Mouse (Mus musculus) left cerebral cortex, postnatal 25 days (tissue): ENCODE results near the gene Olfr632. TPM values are rescaled to one million over a fixed set of nuclear protein-coding genes. Genes with fewer than 3 reads are reported as not detected.
"Not testable (repeated sequence)": the region's sequence is repeated elsewhere in the genome, so short reads cannot be mapped to it uniquely, and the experiment has no call there.

Source experiments
- DNase-seq, 2 experiments: peaks; one replicate each; pipeline ENCODE4 v3.0.0; 2022; ENCODE audit warnings: low spot score in 2 of 2, mixed read lengths in 1 of 2
- intact Hi-C: fragments of 180-260 bp; cut with DNase I; formaldehyde crosslinking; loops from one replicate; pipeline ENCODE4 v1.15.1; 2025
- total RNA-seq, 2 experiments: library from RNA; stranded (reverse); gene quantifications; 2 replicates each; pipeline ENCODE4 v1.2.3; 2021

Olfr632 gene
- total RNA-seq: not detected

DNA sequence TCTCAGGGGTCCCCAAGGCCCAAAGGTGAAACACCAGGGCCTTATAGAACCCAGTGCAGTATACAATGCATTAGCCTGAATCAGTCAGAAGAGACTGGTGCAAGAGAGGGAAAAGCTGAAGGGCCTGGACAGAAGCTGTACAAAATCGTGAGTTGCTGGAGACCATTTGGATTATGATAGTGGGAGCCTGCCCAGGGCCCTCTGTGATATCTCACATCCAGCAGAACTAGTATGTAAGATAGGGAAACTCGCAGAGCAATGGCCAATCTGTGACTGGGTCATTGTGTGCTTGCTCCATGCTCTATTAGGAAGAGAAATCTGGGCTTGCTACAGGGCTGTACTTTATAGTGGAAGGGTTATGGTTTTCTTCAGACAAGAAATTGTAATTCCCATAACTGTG is at the start of gene Olfr632:
TSS of gene Olfr632 (plus strand) at position 84 of the 400 bp plus-strand sequence.
- DNase-seq: no peak
- intact Hi-C loops: no loop called here

DNA sequence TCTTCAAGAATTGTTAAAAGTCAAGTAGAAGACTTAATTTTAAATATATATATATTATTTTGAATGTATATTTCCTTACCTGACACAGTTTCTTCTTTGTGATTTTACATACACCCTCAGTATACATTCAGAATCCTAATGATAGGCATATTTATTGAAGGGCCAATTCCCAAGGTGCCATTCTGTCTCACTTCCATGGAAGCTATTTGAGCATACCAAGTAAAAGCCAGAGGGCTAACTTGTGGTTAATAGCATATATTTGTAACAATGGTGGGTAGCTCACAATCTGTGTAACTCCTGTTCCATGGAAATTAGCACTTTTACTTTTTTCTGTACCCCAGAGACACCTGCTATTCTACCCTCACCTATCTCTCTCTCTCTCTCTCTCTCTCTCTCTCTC is 48.0 kb upstream of the Olfr632 start, which contains the start of gene Olfr66:
TSS of gene Olfr66 (minus strand) at position 101 of the 400 bp plus-strand sequence.
- intact Hi-C loops: no loop called here
- DNase-seq: no peak

DNA sequence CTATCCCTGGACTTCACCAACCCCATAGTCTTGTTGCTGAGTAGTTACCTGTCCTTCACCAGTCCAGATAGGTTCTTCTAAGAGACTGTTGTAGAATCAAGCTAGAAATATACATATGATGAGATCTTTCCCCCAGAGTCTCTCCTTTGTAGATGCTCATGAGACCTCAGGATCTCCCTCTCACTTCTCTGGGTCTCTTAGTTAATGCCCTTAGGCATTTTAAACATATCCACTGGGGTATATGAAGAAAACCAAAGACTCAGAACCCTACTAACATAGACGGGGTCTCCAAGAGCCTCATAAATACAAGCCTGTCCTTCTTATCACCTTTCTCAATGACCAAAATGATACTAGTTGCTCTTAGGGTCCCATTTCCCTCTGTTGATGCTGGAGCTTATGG is 39.8 kb upstream of the Olfr632 start, which contains the start of gene Olfr64:
TSS of gene Olfr64 (minus strand) at position 101 of the 400 bp plus-strand sequence.
- DNase-seq: no peak
- intact Hi-C loops: no loop called here

DNA sequence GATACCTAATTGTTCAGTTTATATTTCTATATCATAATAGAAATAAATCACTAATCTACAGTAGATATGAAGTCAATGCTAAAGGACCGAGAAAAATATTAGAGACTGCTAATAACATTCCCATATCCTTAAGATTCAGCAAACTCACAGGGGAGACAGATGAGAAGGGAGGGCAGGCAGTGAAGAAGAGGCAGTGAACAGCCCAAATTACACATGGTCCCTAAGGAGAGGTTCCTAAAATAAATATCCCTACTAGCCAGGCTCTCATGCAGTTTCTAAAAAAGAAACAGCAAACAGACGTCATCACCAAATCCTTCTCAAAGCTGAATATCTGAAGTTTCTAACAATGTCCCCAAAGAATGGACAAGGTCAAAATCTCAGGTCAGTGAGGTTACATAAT is 31.0 kb upstream of the Olfr632 start, which contains the start of gene Olfr65:
TSS of gene Olfr65 (plus strand) at position 301 of the 400 bp plus-strand sequence.
- DNase-seq: peak in 1 of 2 experiments; percentile 8
- intact Hi-C loops: no loop called here

DNA sequence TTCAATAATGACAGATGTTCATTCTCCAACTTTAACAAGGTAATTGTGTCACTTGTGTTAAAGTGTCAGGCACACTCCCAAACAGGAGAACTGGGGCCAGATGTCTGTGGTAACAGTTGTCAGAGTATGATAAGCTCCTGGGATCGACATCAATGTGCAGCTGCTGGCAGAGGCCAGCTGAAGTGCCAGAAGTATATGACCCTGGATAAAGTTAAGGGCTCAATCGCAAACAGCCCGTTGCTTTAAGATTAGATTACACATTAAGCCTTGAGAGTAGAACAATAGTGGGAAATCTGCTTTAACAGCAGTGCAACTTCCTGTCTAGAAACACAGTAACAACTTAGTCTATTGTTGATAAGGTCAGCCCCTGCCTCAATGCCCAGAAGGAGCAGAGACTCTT is 24.1 kb upstream of the Olfr632 start:
- intact Hi-C loops: no loop called here
- no peak for DNase-seq

DNA sequence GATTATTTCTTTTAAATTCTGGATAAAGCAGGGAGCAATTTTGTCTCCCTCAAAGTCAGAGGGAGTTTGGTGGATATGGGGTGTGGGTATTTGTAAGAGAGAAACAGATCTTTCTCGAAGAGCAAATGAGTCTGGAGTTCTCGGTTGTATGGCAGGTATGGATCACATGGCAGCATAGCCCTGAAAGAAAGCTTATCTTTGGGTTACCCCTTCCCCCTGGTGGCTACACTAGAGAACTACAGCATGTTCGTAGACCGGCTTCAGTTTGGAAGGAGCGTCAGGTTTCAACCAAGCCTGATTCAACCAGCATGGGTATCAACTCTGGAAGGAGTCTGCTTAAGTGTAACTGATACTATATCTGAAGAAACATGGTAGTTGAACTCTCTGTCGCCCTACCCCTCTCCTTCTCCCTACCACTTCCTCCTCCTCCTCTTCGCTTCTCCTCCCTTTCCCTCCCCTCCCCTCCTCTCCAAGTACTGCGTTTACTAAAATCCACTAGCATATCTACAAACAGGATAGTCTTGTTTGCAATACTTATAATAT is 21.1 kb upstream of the Olfr632 start:
- intact Hi-C loops: no loop called here
- DNase-seq: no peak

DNA sequence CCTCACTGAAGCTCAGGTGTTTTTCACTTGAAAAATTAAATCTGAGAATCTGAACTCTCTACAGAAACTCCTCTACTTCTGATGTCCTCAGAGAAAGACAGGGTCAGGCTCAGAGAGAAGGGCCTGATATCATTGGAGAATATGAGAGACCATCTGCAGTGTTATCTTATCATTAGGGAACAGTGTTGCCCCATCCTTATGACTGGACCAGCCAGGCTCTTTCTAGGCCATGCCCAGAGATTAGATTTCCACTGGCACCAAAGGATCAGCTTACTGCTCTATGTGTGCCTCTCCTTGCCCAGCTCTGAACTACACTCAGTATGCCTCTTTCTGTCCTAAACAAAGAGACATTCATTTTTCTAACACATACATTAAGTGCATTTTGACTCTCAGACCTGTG is 18.8 kb upstream of the Olfr632 start:
- intact Hi-C loops: no loop called here

DNA sequence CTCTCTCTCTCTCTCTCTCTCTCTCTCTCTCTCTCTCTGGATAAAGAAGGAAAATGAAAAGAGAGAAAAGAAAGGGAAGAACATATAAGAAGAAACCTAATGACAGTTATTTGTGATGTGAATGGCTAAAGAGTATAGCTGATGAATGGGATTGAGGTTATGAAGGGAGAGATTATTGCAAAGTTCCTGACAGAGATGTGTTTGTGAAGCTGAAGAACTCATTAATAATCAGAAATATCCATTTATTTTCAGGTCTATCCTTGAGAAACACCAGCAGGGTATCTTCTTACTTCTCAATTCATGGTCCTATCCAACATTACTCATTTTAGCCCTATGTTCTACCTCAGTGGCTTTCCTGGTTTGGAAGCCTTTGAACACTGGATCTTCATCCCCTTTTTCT is 5.6 kb upstream of the Olfr632 start, which contains the start of gene Olfr631:
TSS of gene Olfr631 (plus strand) at position 301 of the 400 bp plus-strand sequence.
- intact Hi-C loops: no loop called here
- no peak for DNase-seq

More for the DNA sequence above, 18.8 kb upstream of the Olfr632 start:
- no peak for DNase-seq

DNA sequence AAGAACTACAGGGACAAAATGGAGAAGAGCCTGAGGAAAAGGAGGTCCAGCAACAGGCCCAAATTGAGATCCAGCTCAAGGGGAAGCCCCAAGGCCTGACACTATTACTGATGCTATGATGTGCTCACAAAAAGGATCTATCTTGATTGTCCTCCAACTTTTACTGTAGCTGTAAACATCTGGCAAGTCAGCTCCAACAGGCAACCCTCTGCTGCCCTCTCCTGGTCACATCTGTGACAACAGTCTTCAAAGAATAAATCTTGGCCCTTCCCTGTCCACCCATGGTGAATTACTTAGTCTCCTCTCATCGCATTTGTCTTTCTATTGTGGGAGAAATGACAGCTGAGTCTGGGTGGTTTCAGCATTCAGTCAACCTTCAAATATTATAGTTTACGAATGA is 8.6 kb downstream of the Olfr632 start:
- DNase-seq: peak in 1 of 2 experiments; percentile 1
- intact Hi-C loops: loop anchor here (10.0 kb wide), 1 partner anchor 1438 kb away; no protein-coding TSS in a partner anchor

DNA sequence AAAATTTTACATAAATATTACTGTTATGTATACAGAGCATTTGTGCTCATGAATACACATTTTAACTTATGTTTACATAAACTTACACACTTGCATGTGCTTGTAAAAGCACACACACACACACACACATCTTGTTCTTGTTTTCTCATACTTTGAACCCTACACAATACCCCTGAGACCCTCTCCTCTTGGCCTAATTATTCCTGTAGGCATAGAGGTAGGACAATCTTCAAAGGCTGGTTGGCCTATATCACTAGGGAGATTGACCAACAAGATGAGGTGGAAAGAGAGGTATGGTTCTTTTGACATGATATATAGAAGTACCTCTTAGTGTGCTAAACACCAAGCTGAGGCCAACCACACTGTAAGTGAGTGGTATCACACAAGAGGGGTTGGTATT is 10.0 kb downstream of the Olfr632 start, which contains the start of gene Olfr633:
TSS of gene Olfr633 (plus strand) at position 301 of the 400 bp plus-strand sequence.
- DNase-seq: no peak
- intact Hi-C loops: loop anchor here (10.0 kb wide), 1 partner anchor 1439 kb away; no protein-coding TSS in a partner anchor

DNA sequence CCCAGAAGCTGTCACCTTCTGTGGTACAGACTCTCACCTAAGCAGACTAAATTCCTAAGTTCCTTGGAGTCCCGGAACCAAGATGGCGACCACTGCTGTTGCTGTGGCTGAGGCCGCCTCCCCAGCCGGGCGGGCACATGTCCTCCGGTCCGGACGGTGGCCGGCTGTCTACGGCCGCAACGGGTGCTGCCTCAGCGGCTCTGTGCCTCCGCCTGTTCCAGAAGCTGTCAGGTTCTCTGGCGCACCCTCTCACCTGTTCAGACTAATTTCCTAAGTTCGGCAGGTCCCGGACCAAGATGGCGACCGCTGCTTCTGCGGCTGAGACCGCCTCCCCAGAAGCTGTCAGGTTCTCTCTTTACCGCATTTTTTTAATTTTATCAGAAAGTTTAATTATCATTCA is 32.7 kb downstream of the Olfr632 start:
- DNase-seq, intact Hi-C loops: not testable (repeated sequence)

DNA sequence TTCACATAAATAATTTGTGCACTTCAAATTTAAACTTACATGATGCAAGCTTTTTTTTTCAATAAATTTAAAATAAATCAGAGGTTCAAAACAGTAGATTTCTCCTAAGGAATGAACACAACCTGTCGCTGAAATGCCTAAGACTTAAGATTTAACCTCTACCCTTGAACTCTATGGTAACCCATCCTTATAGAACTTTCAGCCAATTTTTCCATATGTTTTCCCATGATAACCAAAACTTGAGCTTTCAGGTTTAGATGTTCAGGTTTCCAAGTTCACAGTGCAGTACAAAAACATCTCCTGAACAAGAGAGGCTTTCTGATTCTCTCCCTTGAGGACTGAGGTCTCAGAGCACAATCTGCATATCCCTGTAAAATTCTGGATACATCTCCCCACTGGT is 36.7 kb downstream of the Olfr632 start, which contains the start of gene Olfr635:
TSS of gene Olfr635 (plus strand) at position 301 of the 400 bp plus-strand sequence.
- intact Hi-C loops: no loop called here

DNA sequence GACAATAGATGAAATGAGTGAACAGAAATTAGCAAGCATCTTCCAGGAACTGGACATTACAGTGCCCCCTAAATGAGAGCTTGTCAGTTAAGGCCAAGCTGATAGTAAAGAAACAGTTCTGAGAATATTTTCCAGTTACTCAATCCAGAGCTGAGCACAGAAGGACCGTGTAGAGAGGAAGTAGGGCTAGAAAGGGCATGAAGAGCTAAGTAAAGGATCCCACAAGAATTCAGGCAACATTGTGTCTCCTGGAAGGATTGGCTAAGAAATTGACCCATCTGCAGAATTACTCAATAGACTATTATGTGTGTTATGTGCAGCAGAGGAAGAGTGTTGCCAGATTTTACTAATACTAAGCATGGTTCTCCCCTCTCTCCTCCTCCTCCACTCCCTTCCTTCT is 37.6 kb downstream of the Olfr632 start:
- no peak for DNase-seq
- intact Hi-C loops: no loop called here

More for the DNA sequence above, 36.7 kb downstream of the Olfr632 start, which contains the start of gene Olfr635:
- DNase-seq: no peak

Other genes starting within 250 kb of the Olfr632 start
- gene Olfr243, start 219.7 kb upstream of the Olfr632 start, total RNA-seq: not detected
- gene Olfr628, start 204.0 kb upstream of the Olfr632 start, total RNA-seq: not detected
- not detected for gene Olfr629, start 189.4 kb upstream of the Olfr632 start, total RNA-seq
- not detected for gene Olfr630, start 177.0 kb upstream of the Olfr632 start, total RNA-seq
- not detected for gene Olfr69, start 162.8 kb upstream of the Olfr632 start, total RNA-seq
- not detected for gene Olfr68, start 154.6 kb upstream of the Olfr632 start, total RNA-seq
- gene Olfr67, start 142.5 kb upstream of the Olfr632 start, total RNA-seq: not detected
- 10 to 100 TPM; 78.9 to 84.4 TPM for gene Hbb-bt, start 120.4 kb upstream of the Olfr632 start, total RNA-seq
- 100 to 1,000 TPM; 511 to 567 TPM for gene Hbb-bs, start 106.3 kb upstream of the Olfr632 start, total RNA-seq
- not detected for gene Hbb-bh2, start 93.8 kb upstream of the Olfr632 start, total RNA-seq
- gene Hbb-bh1, start 91.2 kb upstream of the Olfr632 start, total RNA-seq: not detected
- not detected for gene Hbb-y, start 81.1 kb upstream of the Olfr632 start, total RNA-seq
- gene Olfr66, start 48.1 kb upstream of the Olfr632 start, total RNA-seq: not detected
- not detected for gene Olfr64, start 39.9 kb upstream of the Olfr632 start, total RNA-seq
- gene Olfr65, start 30.9 kb upstream of the Olfr632 start, total RNA-seq: not detected
- not detected for gene Olfr631, start 5.5 kb upstream of the Olfr632 start, total RNA-seq
- not detected for gene Olfr633, start 10.1 kb downstream of the Olfr632 start, total RNA-seq
- under 1 TPM; 0.05 to 0.07 TPM for gene Olfr635, start 36.8 kb downstream of the Olfr632 start, total RNA-seq
- gene Olfr638, start 64.4 kb downstream of the Olfr632 start, total RNA-seq: not detected
- under 1 TPM; 0.07 to 0.16 TPM for gene Olfr639, start 83.0 kb downstream of the Olfr632 start, total RNA-seq
- not detected for gene Olfr640, start 91.2 kb downstream of the Olfr632 start, total RNA-seq
- gene Olfr641, start 101.1 kb downstream of the Olfr632 start, total RNA-seq: not detected
- gene Olfr642, start 118.3 kb downstream of the Olfr632 start, total RNA-seq: not detected
- not detected for gene 4930516K23Rik, start 127.1 kb downstream of the Olfr632 start, total RNA-seq
- gene Olfr644, start 137.5 kb downstream of the Olfr632 start, total RNA-seq: not detected
- not detected for gene Olfr645, start 151.1 kb downstream of the Olfr632 start, total RNA-seq
- under 1 TPM in 1 of 2 experiments, not detected in 1; 0.14 TPM for gene Olfr646, start 170.5 kb downstream of the Olfr632 start, total RNA-seq
- not detected for gene Ubqln5, start 195.5 kb downstream of the Olfr632 start, total RNA-seq
- gene Olfr643, start 203.1 kb downstream of the Olfr632 start, total RNA-seq: not detected
- gene Ubqln3, start 208.9 kb downstream of the Olfr632 start, total RNA-seq: not detected
- not detected for gene Ubqlnl, start 216.2 kb downstream of the Olfr632 start, total RNA-seq
- not detected for gene Olfm5, start 230.5 kb downstream of the Olfr632 start, total RNA-seq
- under 1 TPM; 0.41 to 0.55 TPM for gene Olfr648, start 249.0 kb downstream of the Olfr632 start, total RNA-seq